8 mouse cellular contexts compared by ENCODE assay signal in the genomic region with DNA sequence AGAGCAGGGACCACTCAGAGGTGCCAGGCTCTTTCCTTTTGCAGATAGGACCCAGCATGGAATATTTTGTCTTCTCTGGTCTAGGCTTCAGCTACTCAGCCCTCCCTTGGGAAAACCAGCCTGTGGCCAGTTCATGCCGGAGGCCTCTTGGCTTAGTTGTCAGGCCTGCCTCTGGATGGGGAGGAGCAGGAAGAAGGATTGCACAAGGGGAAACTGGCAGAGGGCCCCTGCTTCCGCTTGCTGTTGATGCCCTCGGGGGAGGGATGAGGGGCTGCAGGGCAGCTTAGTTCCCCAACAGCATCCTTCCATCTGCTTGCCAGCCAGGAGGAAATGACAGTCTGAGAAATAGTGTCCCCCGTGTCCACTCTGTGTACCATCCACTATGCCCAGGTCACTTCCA. TPM values are rescaled to one million over a fixed set of nuclear protein-coding genes. Genes with fewer than 3 reads are reported as not detected.
DNase-seq lines count a peak whose midpoint lies in the region; ATAC-seq and TF ChIP-seq lines count a peak whose summit lies in the region.

No protein-coding gene starts in this region.

- H3K9me3 ChIP-seq in heart, embryonic 12.5 days (replicated peaks) = no peaks in the 10 kb centered on the region

- ATAC-seq in heart, embryonic 12.5 days (ENCODE audit: insufficient number of reproducible peaks, low FRiP score) = no peak

- peak; percentile 99 for DNase-seq in heart, adult 11 months
- peak; percentile 32 for DNase-seq in c-Kit-positive CD71-negative TER-119-negative erythroid progenitor cells, embryonic 14.5 days (ENCODE audit: low read depth)
- peak; percentile 69 for DNase-seq in kidney, adult 9 months
- DNase-seq in lung, postnatal 25 days (ENCODE audit: low spot score) = peak; percentile 88
- no peak for DNase-seq in embryo, embryonic 9.5 days (ENCODE audit: extremely low spot score)
- no peak for DNase-seq in cerebellum, adult 11 months
- DNase-seq in cerebellum, adult 2 months = no peak

- H3K4me3 ChIP-seq in heart, embryonic 12.5 days = no peak overlapping the region
- no peak overlapping the region for H3K4me3 ChIP-seq in cerebellum, adult 2 months (replicated peaks; ENCODE audit: insufficient read depth, low read depth, low read length)

- no peak overlapping the region for H3K9ac ChIP-seq in heart, embryonic 12.5 days

- 0 out of 2 replicates have a peak, but pooled peaks cover 16% of the 10 kb centered on the region for H3K27me3 ChIP-seq in heart, embryonic 12.5 days (replicated peaks)
- no peaks in the 10 kb centered on the region for H3K27me3 ChIP-seq in cerebellum, adult 2 months (ENCODE audit: control insufficient read depth, insufficient read depth, low read length)

- no peak overlapping the region for H3K27ac ChIP-seq in heart, embryonic 12.5 days (ENCODE audit: poor library complexity, severe bottlenecking)
- H3K27ac ChIP-seq in cerebellum, adult 2 months (ENCODE audit: insufficient read depth, low read length) = no peak overlapping the region

- no peak overlapping the region for H3K4me2 ChIP-seq in heart, embryonic 12.5 days

- H3K36me3 ChIP-seq in heart, embryonic 12.5 days = no peaks in the 10 kb centered on the region

- TF ChIP-seq CTCF in cerebellum, adult 2 months (IDR thresholded peaks at IDR 0.05; ENCODE audit: borderline replicate concordance, insufficient read depth, low read depth, low read length) = no peak

- peaks cover 66% of the 10 kb centered on the region for H3K4me1 ChIP-seq in heart, embryonic 12.5 days (replicated peaks)
- H3K4me1 ChIP-seq in cerebellum, adult 2 months (ENCODE audit: control insufficient read depth, insufficient read depth, low read length) = peaks cover 28% of the 10 kb centered on the region

- WGBS in heart, embryonic 12.5 days = 48% methylated on average over 4 of the region's 4 CpGs
- 74% methylated on average over 4 of the region's 4 CpGs for WGBS in cerebellum, adult 2 months

- no peak for TF ChIP-seq POLR2A in cerebellum, adult 2 months (IDR thresholded peaks at IDR 0.05; ENCODE audit: borderline replicate concordance, insufficient read depth, low read length)

RNA-seq across cellular contexts. Expression of a gene that starts 4.9 kb away (rescaled TPM):
- polyA plus RNA-seq in heart, embryonic 12.5 days (2016; fragmentation: Nextera tagmentation; extraction: Ambion mirVana) = 7.0 and 7.5 TPM in 2 replicates
- 0.05 and 0.30 TPM in 2 replicates for polyA plus RNA-seq in cerebellum, adult 2 months (2012; rRNA removed)

RNA-seq across cellular contexts. Expression of a gene that starts 36.0 kb away (rescaled TPM):
- 25.1 TPM in 2 replicates for polyA plus RNA-seq in heart, embryonic 12.5 days (2016; fragmentation: Nextera tagmentation; extraction: Ambion mirVana)
- 0.33 and 0.36 TPM in 2 replicates for polyA plus RNA-seq in cerebellum, adult 2 months (2012; rRNA removed)

Comparison
In these comparisons a context has a peak if more than half of its experiments do, and no peak if none do; other contexts are left out.
1. DNase-seq: peak in heart, adult 11 months (single experiment), c-Kit-positive CD71-negative TER-119-negative erythroid progenitor cells, embryonic 14.5 days (single experiment), kidney, adult 9 months (single experiment) and lung, postnatal 25 days (single experiment); none in embryo, embryonic 9.5 days (single experiment), cerebellum, adult 11 months (single experiment) and cerebellum, adult 2 months (0 of 2).
2. RNA of a gene that starts 36.0 kb away (polyA plus RNA-seq): 25.1 TPM in heart, embryonic 12.5 days; 0.33 to 0.36 TPM in cerebellum, adult 2 months; every median in the first group is over 10 times any median in the second.